Comparison of ENCODE assay signal across 8 mouse cellular contexts in genomic region chr14:47650338-47650720, GRCm38 (mm10). TPM values are rescaled to one million over a fixed set of nuclear protein-coding genes. Genes with fewer than 3 reads are reported as not detected.
DNase-seq lines count a peak whose midpoint lies in the region; ATAC-seq and TF ChIP-seq lines count a peak whose summit lies in the region.

No protein-coding gene starts in this region.

- peak overlapping the region; percentile 95; the same call in 1 of the 2 replicates for H3K9ac ChIP-seq in liver, adult 2 months (ENCODE audit: low read depth, low read length)
- peak overlapping the region; percentile 95 for H3K9ac ChIP-seq in intestine, embryonic 15.5 days
- H3K9ac ChIP-seq in neural tube, embryonic 13.5 days, result peak overlapping the region; percentile 97

- H3K36me3 ChIP-seq in liver, adult 2 months (ENCODE audit: control insufficient read depth, insufficient read depth, low read length), result no peaks in the 10 kb centered on the region
- H3K36me3 ChIP-seq in intestine, embryonic 15.5 days, result no peaks in the 10 kb centered on the region
- H3K36me3 ChIP-seq in neural tube, embryonic 13.5 days, result no peaks in the 10 kb centered on the region

- H3K4me3 ChIP-seq in liver, adult 2 months (ENCODE audit: insufficient read depth, low read depth, low read length), result peak overlapping the region; percentile 75; the same call in 1 of the 2 replicates
- peak overlapping the region; percentile 97 for H3K4me3 ChIP-seq in intestine, embryonic 15.5 days (replicated peaks)
- H3K4me3 ChIP-seq in neural tube, embryonic 13.5 days, result peak overlapping the region; percentile 99

- 15% methylated on average over 6 of the region's 6 CpGs for WGBS in liver, adult 2 months
- 35% methylated on average over 6 of the region's 6 CpGs for WGBS in intestine, embryonic 15.5 days
- 35% methylated on average over 6 of the region's 6 CpGs for WGBS in neural tube, embryonic 13.5 days

- ATAC-seq in intestine, embryonic 15.5 days, result no peak
- ATAC-seq in neural tube, embryonic 13.5 days (ENCODE audit: low read depth), result no peak
- ATAC-seq in inflammation-experienced regulatory T-cells, adult 6 months, result no peak

- peaks cover 7% of the 10 kb centered on the region for H3K4me1 ChIP-seq in liver, adult 2 months (ENCODE audit: control insufficient read depth, insufficient read depth, low read length)
- H3K4me1 ChIP-seq in intestine, embryonic 15.5 days (replicated peaks), result peaks cover 8% of the 10 kb centered on the region
- peaks cover 27% of the 10 kb centered on the region for H3K4me1 ChIP-seq in neural tube, embryonic 13.5 days (replicated peaks)

- no peak overlapping the region for H3K27ac ChIP-seq in liver, adult 2 months (replicated peaks; ENCODE audit: insufficient read depth, low read depth, low read length)
- H3K27ac ChIP-seq in intestine, embryonic 15.5 days, result no peak overlapping the region
- H3K27ac ChIP-seq in neural tube, embryonic 13.5 days (replicated peaks), result peak overlapping the region; percentile 93; the same call in 1 of the 2 replicates

- peaks cover 13% of the 10 kb centered on the region; the same call in 1 of the 2 replicates for H3K79me2 ChIP-seq in liver, adult 2 months (ENCODE audit: control insufficient read depth, insufficient read depth, low read length)

- no peak for DNase-seq in liver, adult 2 months (ENCODE audit: extremely low read depth, low read depth, low spot score)
- DNase-seq in liver, result no peak
- DNase-seq in embryo, embryonic 9.5 days (ENCODE audit: extremely low spot score), result peak; percentile 13
- no peak for DNase-seq in thymus, postnatal 10 days (ENCODE audit: low spot score in 2 of 2)
- no peak for DNase-seq in ovary, postnatal 14 days (ENCODE audit: low spot score)

- no peaks in the 10 kb centered on the region for H3K9me3 ChIP-seq in intestine, embryonic 15.5 days
- no peaks in the 10 kb centered on the region for H3K9me3 ChIP-seq in neural tube, embryonic 13.5 days

- no peaks in the 10 kb centered on the region for H3K27me3 ChIP-seq in liver, adult 2 months (ENCODE audit: control insufficient read depth, insufficient read depth, low read length)
- no peaks in the 10 kb centered on the region for H3K27me3 ChIP-seq in intestine, embryonic 15.5 days (replicated peaks)
- no peaks in the 10 kb centered on the region for H3K27me3 ChIP-seq in neural tube, embryonic 13.5 days

- TF ChIP-seq CTCF in liver, adult 2 months (IDR thresholded peaks at IDR 0.05; ENCODE audit: low read depth, low read length), result no peak

- no peak for TF ChIP-seq POLR2A in liver, adult 2 months (IDR thresholded peaks at IDR 0.05; ENCODE audit: extremely low read depth, insufficient read depth, low read length)

- H3K4me2 ChIP-seq in intestine, embryonic 15.5 days (replicated peaks), result peak overlapping the region; percentile 70
- peak overlapping the region; percentile 79 for H3K4me2 ChIP-seq in neural tube, embryonic 13.5 days

RNA-seq across cellular contexts. Expression of gene Ktn1, which starts 2.1 kb away (rescaled TPM):
- 14.2 and 18.4 TPM in 2 replicates for total RNA-seq in liver, adult 2 months (2014; rRNA removed)
- 1.0 and 1.9 TPM in 2 replicates for polyA plus RNA-seq in liver, adult 2 months (2012; rRNA removed)
- polyA plus RNA-seq in intestine, embryonic 15.5 days (2015; fragmentation: Nextera tagmentation; extraction: Ambion mirVana), result 40.8 and 54.5 TPM in 2 replicates
- polyA plus RNA-seq in neural tube, embryonic 13.5 days (2015; fragmentation: Nextera tagmentation; extraction: Ambion mirVana), result 64.6 and 73.2 TPM in 2 replicates
- polyA plus RNA-seq in inflammation-experienced regulatory T-cells, adult 6 months (2017; shearing (Covaris generic)), result 10 to 100 TPM; 47.9 to 86.0 (median 74.2) TPM

Comparison
In these comparisons a context has a peak if more than half of its experiments do, and no peak if none do; other contexts are left out.
1. RNA of gene Ktn1, which starts 2.1 kb away (polyA plus RNA-seq): 47.9 to 86.0 TPM in inflammation-experienced regulatory T-cells, adult 6 months, 64.6 to 73.2 TPM in neural tube, embryonic 13.5 days and 40.8 to 54.5 TPM in intestine, embryonic 15.5 days; 1.0 to 1.9 TPM in liver, adult 2 months; every median in the first group is over 10 times any median in the second.
2. Peak in every context shown above with its lines, with median percentiles within 50 percentile points of each other: H3K4me3 ChIP-seq and H3K9ac ChIP-seq.